Mouse (Mus musculus): ENCODE measurements at regions not wholly inside any gene's neighbourhood (a gene's known extent, or its start where the extent isn't known, plus 50 kb on each side); places are given as distances from the start of the nearest gene placed in this dataset.

DNA sequence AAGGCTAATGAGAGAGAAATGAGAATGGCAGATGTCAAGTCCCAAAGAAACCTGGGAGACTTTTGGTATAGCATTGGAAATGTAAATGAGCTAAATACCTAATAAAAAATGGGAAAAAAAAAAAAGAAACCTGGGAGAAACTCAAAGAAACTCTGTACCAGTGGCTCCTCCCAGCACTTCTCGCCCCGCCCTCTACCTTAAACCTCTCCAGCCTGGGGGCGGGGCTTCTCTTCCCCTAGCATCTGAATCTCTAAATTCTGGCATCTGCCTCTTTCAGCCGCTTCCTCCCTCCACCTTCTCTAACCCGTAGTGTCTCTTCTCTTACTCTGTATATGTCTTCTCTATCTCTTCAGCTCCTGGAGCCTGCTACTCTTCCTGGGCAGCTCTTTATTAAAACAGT lies 53.2 kb downstream of the Gpr6 start:
- 77% methylated on average over 5 of the region's 5 CpGs for WGBS
- TF ChIP-seq POLR2A (IDR thresholded peaks at IDR 0.05; ENCODE audit: borderline replicate concordance, insufficient read depth, low read length) (no peak), CTCF (IDR thresholded peaks at IDR 0.05; ENCODE audit: borderline replicate concordance, insufficient read depth, low read depth, low read length) (no peak)
- Histone ChIP-seq H3K27me3 (ENCODE audit: control insufficient read depth, insufficient read depth, low read length) (no peaks in the 10 kb centered on the region), H3K4me3 (replicated peaks; ENCODE audit: insufficient read depth, low read depth, low read length) (no peak overlapping the region), H3K27ac (ENCODE audit: insufficient read depth, low read length) (no peak overlapping the region), H3K4me1 (ENCODE audit: control insufficient read depth, insufficient read depth, low read length) (no peaks in the 10 kb centered on the region)
- no peak for DNase-seq

- WGBS = 58% methylated on average over 7 of the region's 7 CpGs
- DNase-seq = no peak
- Histone ChIP-seq H3K27ac (ENCODE audit: insufficient read depth, low read length) (no peak overlapping the region), H3K27me3 (ENCODE audit: control insufficient read depth, insufficient read depth, low read length) (no peaks in the 10 kb centered on the region), H3K4me3 (replicated peaks; ENCODE audit: insufficient read depth, low read depth, low read length) (no peak overlapping the region), H3K4me1 (ENCODE audit: control insufficient read depth, insufficient read depth, low read length) (no peaks in the 10 kb centered on the region)
- no peak for TF ChIP-seq CTCF (IDR thresholded peaks at IDR 0.05; ENCODE audit: borderline replicate concordance, insufficient read depth, low read depth, low read length)
- TF ChIP-seq POLR2A (IDR thresholded peaks at IDR 0.05; ENCODE audit: borderline replicate concordance, insufficient read depth, low read length) = no peak
These were observed 55.5 kb downstream of the Gpr6 start for GRCm38 (mm10) chr10:41016547-41016946.

DNA sequence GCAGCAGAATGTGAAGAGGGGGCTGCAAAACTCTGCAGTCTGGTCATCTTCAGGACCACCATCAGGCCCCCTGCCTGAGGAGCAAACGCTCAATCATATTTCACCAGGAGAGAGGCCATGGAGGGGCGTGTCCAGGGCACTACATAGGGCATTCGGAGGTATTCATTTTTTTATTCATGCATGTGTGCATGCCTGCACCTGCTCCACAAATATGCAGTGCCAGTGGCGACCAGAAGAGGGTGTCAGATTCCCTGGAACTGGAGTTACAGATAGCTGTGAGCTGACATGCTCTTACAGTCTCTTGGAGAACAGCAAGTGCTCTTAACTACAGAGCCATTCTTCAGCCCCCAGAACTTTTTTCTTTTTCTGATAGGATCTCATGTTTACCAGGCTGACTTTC lies 56.4 kb downstream of the Gpr6 start:
- Histone ChIP-seq H3K4me3 (replicated peaks; ENCODE audit: insufficient read depth, low read depth, low read length) (no peak overlapping the region), H3K27ac (ENCODE audit: insufficient read depth, low read length) (no peak overlapping the region), H3K27me3 (ENCODE audit: control insufficient read depth, insufficient read depth, low read length) (no peaks in the 10 kb centered on the region), H3K4me1 (ENCODE audit: control insufficient read depth, insufficient read depth, low read length) (peaks cover under 1% of the 10 kb centered on the region; the same call in 1 of the 2 replicates)
- DNase-seq = peak; percentile 49 to 57
- 42% methylated on average over 4 of the region's 4 CpGs for WGBS
- TF ChIP-seq POLR2A (IDR thresholded peaks at IDR 0.05; ENCODE audit: borderline replicate concordance, insufficient read depth, low read length) (no peak), CTCF (IDR thresholded peaks at IDR 0.05; ENCODE audit: borderline replicate concordance, insufficient read depth, low read depth, low read length) (peak; percentile 63; the same call in 1 of the 2 replicates)

DNA sequence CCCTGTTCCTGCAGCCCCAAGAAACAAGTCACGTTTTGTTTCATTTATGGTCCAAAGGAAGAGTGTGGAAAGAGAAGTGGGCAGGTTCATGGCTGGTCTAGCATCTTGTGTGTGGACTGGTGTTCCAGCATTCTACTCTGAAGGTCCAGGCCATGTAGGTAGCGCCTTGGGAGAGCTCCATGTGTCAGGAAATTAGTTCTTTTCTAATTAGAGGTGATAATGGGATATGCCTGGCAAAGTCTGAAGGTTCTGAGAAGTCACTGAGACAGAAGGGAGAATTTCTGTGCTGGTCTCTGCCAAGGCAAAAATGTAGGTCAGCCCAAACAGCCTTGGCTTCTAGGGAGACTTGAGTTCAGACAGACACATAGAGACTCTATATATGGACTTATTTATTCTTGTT lies 61.5 kb downstream of the Gpr6 start:
- Histone ChIP-seq H3K4me1 (ENCODE audit: control insufficient read depth, insufficient read depth, low read length) (peaks cover 6% of the 10 kb centered on the region; the same call in 1 of the 2 replicates), H3K27ac (ENCODE audit: insufficient read depth, low read length) (no peak overlapping the region), H3K27me3 (ENCODE audit: control insufficient read depth, insufficient read depth, low read length) (no peaks in the 10 kb centered on the region), H3K4me3 (replicated peaks; ENCODE audit: insufficient read depth, low read depth, low read length) (no peak overlapping the region)
- no peak for TF ChIP-seq CTCF (IDR thresholded peaks at IDR 0.05; ENCODE audit: borderline replicate concordance, insufficient read depth, low read depth, low read length)
- TF ChIP-seq POLR2A (IDR thresholded peaks at IDR 0.05; ENCODE audit: borderline replicate concordance, insufficient read depth, low read length) = no peak
- peak; percentile 43 to 79 for DNase-seq
- WGBS = 21% methylated on average over 2 of the region's 2 CpGs

DNA sequence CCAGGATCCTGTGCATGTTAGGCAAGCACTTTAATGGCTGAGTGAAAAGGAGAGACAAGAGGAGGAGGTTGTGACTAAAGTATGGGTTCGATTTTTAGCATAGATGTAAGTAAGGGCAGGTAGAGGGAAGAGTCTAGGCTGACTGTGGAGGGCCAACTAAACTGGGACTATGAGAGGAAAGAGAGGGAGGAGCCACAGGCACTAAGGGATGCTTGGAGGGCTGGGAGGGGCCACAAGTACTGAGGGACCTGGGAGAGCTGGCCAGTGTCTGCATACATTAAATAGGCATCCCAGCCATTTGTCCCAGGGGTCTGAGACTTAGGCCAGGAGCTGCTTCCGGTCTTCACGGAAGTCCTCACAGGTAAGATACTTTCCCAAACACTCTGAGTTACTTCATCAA lies 64.2 kb downstream of the Gpr6 start:
- no peak for DNase-seq
- WGBS = 94% methylated on average over 3 of the region's 3 CpGs
- H3K27me3 ChIP-seq (ENCODE audit: control insufficient read depth, insufficient read depth, low read length) = no peaks in the 10 kb centered on the region
- H3K4me1 ChIP-seq (ENCODE audit: control insufficient read depth, insufficient read depth, low read length) = peaks cover 6% of the 10 kb centered on the region; the same call in 1 of the 2 replicates
- H3K4me3 ChIP-seq (replicated peaks; ENCODE audit: insufficient read depth, low read depth, low read length) = no peak overlapping the region
- no peak overlapping the region for H3K27ac ChIP-seq (ENCODE audit: insufficient read depth, low read length)
- TF ChIP-seq CTCF (IDR thresholded peaks at IDR 0.05; ENCODE audit: borderline replicate concordance, insufficient read depth, low read depth, low read length) (no peak), POLR2A (IDR thresholded peaks at IDR 0.05; ENCODE audit: borderline replicate concordance, insufficient read depth, low read length) (no peak)

- no peak for DNase-seq
- Histone ChIP-seq H3K4me3 (replicated peaks; ENCODE audit: insufficient read depth, low read depth, low read length) (no peak overlapping the region), H3K27me3 (ENCODE audit: control insufficient read depth, insufficient read depth, low read length) (no peaks in the 10 kb centered on the region), H3K4me1 (ENCODE audit: control insufficient read depth, insufficient read depth, low read length) (peaks cover 6% of the 10 kb centered on the region; the same call in 1 of the 2 replicates), H3K27ac (ENCODE audit: insufficient read depth, low read length) (no peak overlapping the region)
- 72% methylated on average over 9 of the region's 9 CpGs for WGBS
- no peak for TF ChIP-seq CTCF (IDR thresholded peaks at IDR 0.05; ENCODE audit: borderline replicate concordance, insufficient read depth, low read depth, low read length)
- no peak for TF ChIP-seq POLR2A (IDR thresholded peaks at IDR 0.05; ENCODE audit: borderline replicate concordance, insufficient read depth, low read length)
These were observed 65.5 kb downstream of the Gpr6 start for GRCm38 (mm10) chr10:41006634-41007033.

GRCm38 (mm10) chr10:41005776-41006175 lies 66.3 kb downstream of the Gpr6 start:
- no peak overlapping the region for H3K4me3 ChIP-seq (replicated peaks; ENCODE audit: insufficient read depth, low read depth, low read length)
- no peak for DNase-seq
- peaks cover 6% of the 10 kb centered on the region; the same call in 1 of the 2 replicates for H3K4me1 ChIP-seq (ENCODE audit: control insufficient read depth, insufficient read depth, low read length)
- H3K27me3 ChIP-seq (ENCODE audit: control insufficient read depth, insufficient read depth, low read length) = no peaks in the 10 kb centered on the region
- H3K27ac ChIP-seq (ENCODE audit: insufficient read depth, low read length) = no peak overlapping the region
- WGBS = 94% methylated on average over 9 of the region's 9 CpGs
- TF ChIP-seq POLR2A (IDR thresholded peaks at IDR 0.05; ENCODE audit: borderline replicate concordance, insufficient read depth, low read length) (no peak), CTCF (IDR thresholded peaks at IDR 0.05; ENCODE audit: borderline replicate concordance, insufficient read depth, low read depth, low read length) (no peak)

- no peaks in the 10 kb centered on the region for H3K4me1 ChIP-seq (ENCODE audit: control insufficient read depth, insufficient read depth, low read length)
- WGBS = 63% methylated on average over 3 of the region's 3 CpGs
- H3K4me3 ChIP-seq (replicated peaks; ENCODE audit: insufficient read depth, low read depth, low read length) = no peak overlapping the region
- no peak overlapping the region for H3K27ac ChIP-seq (ENCODE audit: insufficient read depth, low read length)
- DNase-seq = peak in 1 of 2 experiments; percentile 12
- no peak for TF ChIP-seq POLR2A (IDR thresholded peaks at IDR 0.05; ENCODE audit: borderline replicate concordance, insufficient read depth, low read length)
- no peak for TF ChIP-seq CTCF (IDR thresholded peaks at IDR 0.05; ENCODE audit: borderline replicate concordance, insufficient read depth, low read depth, low read length)
- no peaks in the 10 kb centered on the region for H3K27me3 ChIP-seq (ENCODE audit: control insufficient read depth, insufficient read depth, low read length)
These were observed 67.3 kb downstream of the Gpr6 start for GRCm38 (mm10) chr10:41004753-41005152.

All from cerebellum, adult 2 months (tissue).